Mouse (Mus musculus) right cerebral cortex, adult 18-20 months (tissue): ENCODE data around the gene Rpl38.

Source experiments
- DNase-seq: peaks from one replicate; pipeline ENCODE4 v3.0.0; 2022; ENCODE audit warnings: mixed read lengths

The Rpl38 gene

GRCm38 (mm10) chr11:114682321-114682900 lies 14.1 kb downstream of the Rpl38 start:
- no peak for DNase-seq

GRCm38 (mm10) chr11:114683029-114683721 lies 14.9 kb downstream of the Rpl38 start:
- no peak for DNase-seq

GRCm38 (mm10) chr11:114683722-114684621 lies 15.6 kb downstream of the Rpl38 start:
- no peak for DNase-seq

GRCm38 (mm10) chr11:114684627-114685373 lies 16.5 kb downstream of the Rpl38 start:
- DNase-seq: no peak

- DNase-seq: no peak
Observed at GRCm38 (mm10) chr11:114685526-114686040, 17.3 kb downstream of the Rpl38 start.

- no peak for DNase-seq
Observed at GRCm38 (mm10) chr11:114686221-114686959, 18.1 kb downstream of the Rpl38 start.

- DNase-seq: no peak
Observed at GRCm38 (mm10) chr11:114687574-114688188, 19.4 kb downstream of the Rpl38 start.

GRCm38 (mm10) chr11:114688729-114689128 lies 20.4 kb downstream of the Rpl38 start:
- no peak for DNase-seq

- DNase-seq: peak; percentile 43
Observed at GRCm38 (mm10) chr11:114690192-114690591, 21.9 kb downstream of the Rpl38 start.

- no peak for DNase-seq
Observed at GRCm38 (mm10) chr11:114691454-114692182, 23.3 kb downstream of the Rpl38 start.

- DNase-seq: no peak
Observed at GRCm38 (mm10) chr11:114692601-114693000, 24.3 kb downstream of the Rpl38 start.

GRCm38 (mm10) chr11:114693456-114693855 lies 25.1 kb downstream of the Rpl38 start:
- no peak for DNase-seq

- no peak for DNase-seq
Observed at GRCm38 (mm10) chr11:114694451-114694850, 26.1 kb downstream of the Rpl38 start.

GRCm38 (mm10) chr11:114698496-114698895 lies 30.2 kb downstream of the Rpl38 start:
- no peak for DNase-seq

GRCm38 (mm10) chr11:114699511-114699910 lies 31.2 kb downstream of the Rpl38 start:
- DNase-seq: peak; percentile 63

GRCm38 (mm10) chr11:114702311-114702995 lies 34.1 kb downstream of the Rpl38 start:
- DNase-seq: no peak

GRCm38 (mm10) chr11:114702996-114703361 lies 34.7 kb downstream of the Rpl38 start:
- no peak for DNase-seq

GRCm38 (mm10) chr11:114704071-114704913 lies 36.0 kb downstream of the Rpl38 start:
- DNase-seq: peak; percentile 76

- no peak for DNase-seq
Observed at GRCm38 (mm10) chr11:114706358-114706757, 38.0 kb downstream of the Rpl38 start.
